19 mouse cellular contexts compared by ENCODE assay signal in genomic region chr15:25710876-25711275, GRCm38 (mm10).
DNase-seq lines count a peak whose midpoint lies in the region; TF ChIP-seq lines count a peak whose summit lies in the region.
"Had no signal": no experiment of that assay in that cellular context is flagged by ENCODE, and none has a peak within 500 bp of the region (broad histone marks: within the 10 kb centered on the region; RNA-seq: fewer than 3 reads in every experiment).

No protein-coding gene starts in this region.

- no peak overlapping the region for H3ac ChIP-seq in myocyte (ENCODE audit: control insufficient read depth, insufficient read length)

- TF ChIP-seq CTCF in gastrocnemius, adult 2 months (IDR thresholded peaks at IDR 0.05) = peak; percentile 7; the same call in 1 of the 2 replicates

- peaks cover 78% of the 10 kb centered on the region for H3K79me2 ChIP-seq in myocyte (ENCODE audit: control insufficient read depth, insufficient read depth)

- no peaks in the 10 kb centered on the region for H3K27me3 ChIP-seq in myocyte (ENCODE audit: control insufficient read depth, insufficient read depth, insufficient read length)
- H3K27me3 ChIP-seq: embryonic facial prominence, embryonic 13.5 days; embryonic facial prominence, embryonic 15.5 days had no signal

- no peak overlapping the region for H3K4me3 ChIP-seq in gastrocnemius, adult 2 months
- no peak overlapping the region for H3K4me3 ChIP-seq in myocyte
- H3K4me3 ChIP-seq: embryonic facial prominence, embryonic 13.5 days; embryonic facial prominence, embryonic 15.5 days; erythroblast, embryonic 14.5 days; forebrain, embryonic 10.5 days; forebrain, embryonic 12.5 days had no signal

- H3K4me2 ChIP-seq in myocyte (ENCODE audit: low read depth) = no peak overlapping the region
- H3K4me2 ChIP-seq: embryonic facial prominence, embryonic 13.5 days; embryonic facial prominence, embryonic 15.5 days; forebrain, embryonic 12.5 days had no signal

- no peak for DNase-seq in gastrocnemius, adult 2 months
- no peak for DNase-seq in gastrocnemius, postnatal 10 days
- peak; percentile 20 for DNase-seq in thymus, postnatal 0 days (ENCODE audit: low spot score)
- DNase-seq in thymus, postnatal 36 days = no peak
- no peak for DNase-seq in layer of hippocampus, postnatal 36 days
- DNase-seq: adrenal gland, adult 2 months; adrenal gland, postnatal 10 days; adrenal gland, postnatal 25 days; cerebellum, adult 11 months; cerebellum, adult 18-20 months; cerebellum, adult 8-10 months; cerebellum, adult 9-11 months; embryo, embryonic 11 days had no signal

- H3K36me3 ChIP-seq in myocyte (ENCODE audit: control insufficient read depth, insufficient read depth) = peaks cover 15% of the 10 kb centered on the region
- H3K36me3 ChIP-seq: embryonic facial prominence, embryonic 15.5 days; forebrain, embryonic 12.5 days had no signal

- intact Hi-C loops in gastrocnemius, adult 2 months (cut with DNase I) = no loop called here

- no peak for TF ChIP-seq POLR2A in myocyte (IDR thresholded peaks at IDR 0.05; ENCODE audit: insufficient read length, low read depth)

- no peak overlapping the region for H3K27ac ChIP-seq in gastrocnemius, adult 2 months
- H3K27ac ChIP-seq: embryonic facial prominence, embryonic 13.5 days; embryonic facial prominence, embryonic 15.5 days; forebrain, embryonic 10.5 days; forebrain, embryonic 12.5 days had no signal

TF ChIP-seq in myocyte, 11 proteins besides CTCF, POLR2A, EP300 and RAD21:
- TF ChIP-seq MYOG (IDR thresholded peaks at IDR 0.05; ENCODE audit: control insufficient read depth in 1 of 3, insufficient read depth in 1 of 3, insufficient read length in 2 of 3, low read depth in 2 of 3) (peak; percentile 73 to 91 (median 73)), MAX (IDR thresholded peaks at IDR 0.05; ENCODE audit: low read depth) (no peak), TCF3 (IDR thresholded peaks at IDR 0.05; ENCODE audit: insufficient read length, low read depth) (peak; percentile 15), SRF (IDR thresholded peaks at IDR 0.05; ENCODE audit: control insufficient read depth, insufficient read length, low read depth) (peak; percentile 65), TCF12 (IDR thresholded peaks at IDR 0.05; ENCODE audit: insufficient read depth, poor library complexity, severe bottlenecking) (peak; percentile 64), USF1 (IDR thresholded peaks at IDR 0.05; ENCODE audit: low read depth) (no peak), MYOD1 (IDR thresholded peaks at IDR 0.05; ENCODE audit: control insufficient read depth in 1 of 3, insufficient read length in 2 of 3, low read depth in 2 of 3) (peak in 2 of 3 experiments; percentile 66 to 96)
